ENCODE assay signal across 8 mouse cellular contexts in genomic region chr5:32134051-32134732, GRCm38 (mm10). TPM values are rescaled to one million over a fixed set of nuclear protein-coding genes. Genes with fewer than 3 reads are reported as not detected.
DNase-seq lines count a peak whose midpoint lies in the region; ATAC-seq and TF ChIP-seq lines count a peak whose summit lies in the region.

No protein-coding gene starts in this region.

- H3K9ac ChIP-seq in intestine, postnatal 0 days (ENCODE audit: low read depth, low read length), result peak overlapping the region; percentile 92

- H3K27me3 ChIP-seq in intestine, postnatal 0 days (replicated peaks; ENCODE audit: control insufficient read depth, insufficient read depth, low read length), result no peaks in the 10 kb centered on the region

- H3K27ac ChIP-seq in bone marrow, adult 2 months (ENCODE audit: control insufficient read depth, insufficient read depth, low read depth, low read length, poor library complexity), result peak overlapping the region; percentile 63
- H3K27ac ChIP-seq in intestine, postnatal 0 days (ENCODE audit: low read depth, low read length), result peak overlapping the region; percentile 97

- peak overlapping the region; percentile 7 for H3K4me3 ChIP-seq in bone marrow, adult 2 months (replicated peaks; ENCODE audit: control insufficient read depth, low read depth, low read length)
- H3K4me3 ChIP-seq in intestine, postnatal 0 days (ENCODE audit: low read depth, low read length), result peak overlapping the region; percentile 73

- ATAC-seq in intestine, postnatal 0 days, result peak; percentile 25

- WGBS in bone marrow, adult 2 months, result 8% methylated on average over 21 of the region's 21 CpGs
- WGBS in intestine, postnatal 0 days, result 3% methylated on average over 21 of the region's 21 CpGs

- H3K36me3 ChIP-seq in intestine, postnatal 0 days (ENCODE audit: control insufficient read depth, insufficient read depth), result no peaks in the 10 kb centered on the region

- DNase-seq in layer of hippocampus, adult 9-10 months (ENCODE audit: low spot score), result peak; percentile 16
- no peak for DNase-seq in layer of hippocampus, adult 9-11 months
- DNase-seq in gastrocnemius, postnatal 25 days, result peak; percentile 45
- DNase-seq in lung, adult 18-20 months, result peak; percentile 65 to 68
- DNase-seq in right cerebral cortex, postnatal 14 days, result peak; percentile 17
- DNase-seq in spleen, postnatal 14 days (ENCODE audit: low spot score in 2 of 2), result no peak

- no peak for TF ChIP-seq CTCF in bone marrow, adult 2 months (IDR thresholded peaks at IDR 0.05; ENCODE audit: control insufficient read depth, insufficient read depth, low read length)
- TF ChIP-seq CTCF in intestine, postnatal 0 days (IDR thresholded peaks at IDR 0.05; ENCODE audit: low read depth), result no peak

- H3K4me2 ChIP-seq in intestine, postnatal 0 days (replicated peaks; ENCODE audit: low read depth), result peak overlapping the region; percentile 86

- H3K4me1 ChIP-seq in bone marrow, adult 2 months (ENCODE audit: control insufficient read depth, insufficient read depth, low read length), result no peaks in the 10 kb centered on the region; the same call in 1 of the 2 replicates
- peaks cover 5% of the 10 kb centered on the region; the same call in 1 of the 2 replicates for H3K4me1 ChIP-seq in intestine, postnatal 0 days (replicated peaks; ENCODE audit: control insufficient read depth, insufficient read depth, low read length)

- no peak for TF ChIP-seq POLR2A in bone marrow, adult 2 months (IDR thresholded peaks at IDR 0.05; ENCODE audit: borderline replicate concordance, control insufficient read depth, low read depth, low read length)

- no peaks in the 10 kb centered on the region for H3K9me3 ChIP-seq in intestine, postnatal 0 days (ENCODE audit: control insufficient read depth)

RNA-seq across cellular contexts. Expression of gene Fosl2, which starts 1.4 kb away (rescaled TPM):
- polyA plus RNA-seq in bone marrow, adult 2 months (2011; ENCODE audit: insufficient read depth, insufficient read length, low replicate concordance, missing spikeins), result 8.9 and 19.6 TPM in 2 replicates
- 10 to 100 TPM in 1 of 2 experiments, 1 to 10 TPM in 1; 9.9 to 12.4 TPM for total RNA-seq in gastrocnemius, postnatal 25 days (2021)
- 5.8 and 5.9 TPM in 2 replicates for polyA plus RNA-seq in intestine, postnatal 0 days (2015; fragmentation: Nextera tagmentation; extraction: Ambion mirVana)

Comparison
In these comparisons a context has a peak if more than half of its experiments do, and no peak if none do; other contexts are left out.
1. DNase-seq: peak in layer of hippocampus, adult 9-10 months (single experiment), gastrocnemius, postnatal 25 days (single experiment), lung, adult 18-20 months (2 of 2) and right cerebral cortex, postnatal 14 days (single experiment); none in layer of hippocampus, adult 9-11 months (single experiment) and spleen, postnatal 14 days (0 of 2).